Mouse (Mus musculus): ENCODE results near the gene Tpm1. TPM values are rescaled to one million over a fixed set of nuclear protein-coding genes. Genes with fewer than 3 reads are reported as not detected.

Gene Tpm1
- total and polyA plus RNA-seq, 2 experiments from 2014 or later, result 133 to 134 TPM

DNA sequence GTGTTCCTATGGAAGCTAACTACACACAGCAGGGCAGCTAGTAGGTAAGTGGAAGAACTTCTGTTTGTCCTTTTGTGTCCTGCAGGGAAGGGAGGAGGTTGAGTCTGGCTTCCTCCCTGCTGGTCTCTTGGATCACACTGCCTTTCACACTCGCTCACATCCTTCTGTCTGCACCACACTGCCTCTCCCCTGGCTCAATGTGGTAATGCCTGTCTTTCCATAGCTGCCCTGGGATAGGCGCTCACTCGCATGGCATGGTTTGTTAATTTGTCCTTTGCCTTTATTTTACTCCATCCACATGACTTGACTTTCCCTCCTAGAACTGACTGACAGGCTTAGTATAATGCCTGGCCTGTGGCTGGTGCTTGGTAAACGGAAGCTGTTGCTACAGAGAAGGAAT lies 34.6 kb upstream of the Tpm1 start:
- H3K36me3 ChIP-seq (ENCODE audit: insufficient read depth), result no peaks in the 10 kb centered on the region
- H3K4me3 ChIP-seq (ENCODE audit: low read depth, low read length), result no peak overlapping the region
- H3K4me2 ChIP-seq (ENCODE audit: low read depth), result no peak overlapping the region
- no peak for TF ChIP-seq CTCF (IDR thresholded peaks at IDR 0.05; ENCODE audit: low read depth)
- DNase-seq (no peak), ATAC-seq (no peak)
- H3K9me3 ChIP-seq (ENCODE audit: low read length), result no peaks in the 10 kb centered on the region
- H3K9ac ChIP-seq, result no peak overlapping the region
- no peaks in the 10 kb centered on the region for H3K4me1 ChIP-seq (ENCODE audit: insufficient read depth)
- no peak overlapping the region for H3K27ac ChIP-seq (ENCODE audit: low read depth, low read length)
- 24% methylated on average over 4 of the region's 4 CpGs for WGBS
- H3K27me3 ChIP-seq (ENCODE audit: insufficient read depth, low read length), result no peaks in the 10 kb centered on the region

DNA sequence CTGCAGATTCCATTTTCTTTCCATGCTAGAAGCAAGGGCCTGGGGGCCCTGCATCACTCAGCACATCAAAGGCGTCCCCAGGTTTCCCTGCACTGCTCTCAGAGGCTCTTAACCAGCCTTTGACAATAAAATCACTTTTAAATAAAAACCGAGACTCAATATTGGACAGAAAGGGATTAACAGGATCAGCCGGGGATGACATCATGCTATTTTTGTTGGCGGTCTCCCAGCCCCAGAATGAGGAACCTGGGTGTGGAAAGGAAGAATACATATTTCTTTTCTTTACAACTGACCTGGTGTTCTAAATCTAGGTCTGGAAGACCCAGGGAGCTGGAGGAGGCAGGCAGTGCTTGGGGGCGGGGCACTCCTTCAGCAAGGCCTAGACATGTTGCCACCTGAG lies 32.5 kb upstream of the Tpm1 start:
- WGBS, result 38% methylated on average over 5 of the region's 5 CpGs
- Histone ChIP-seq H3K4me2 (ENCODE audit: low read depth) (no peak overlapping the region), H3K4me3 (ENCODE audit: low read depth, low read length) (no peak overlapping the region), H3K27ac (ENCODE audit: low read depth, low read length) (no peak overlapping the region), H3K9me3 (ENCODE audit: low read length) (no peaks in the 10 kb centered on the region), H3K9ac (no peak overlapping the region), H3K27me3 (ENCODE audit: insufficient read depth, low read length) (no peaks in the 10 kb centered on the region), H3K36me3 (ENCODE audit: insufficient read depth) (no peaks in the 10 kb centered on the region), H3K4me1 (ENCODE audit: insufficient read depth) (no peaks in the 10 kb centered on the region)
- ATAC-seq (no peak), DNase-seq (no peak)
- no peak for TF ChIP-seq CTCF (IDR thresholded peaks at IDR 0.05; ENCODE audit: low read depth)

DNA sequence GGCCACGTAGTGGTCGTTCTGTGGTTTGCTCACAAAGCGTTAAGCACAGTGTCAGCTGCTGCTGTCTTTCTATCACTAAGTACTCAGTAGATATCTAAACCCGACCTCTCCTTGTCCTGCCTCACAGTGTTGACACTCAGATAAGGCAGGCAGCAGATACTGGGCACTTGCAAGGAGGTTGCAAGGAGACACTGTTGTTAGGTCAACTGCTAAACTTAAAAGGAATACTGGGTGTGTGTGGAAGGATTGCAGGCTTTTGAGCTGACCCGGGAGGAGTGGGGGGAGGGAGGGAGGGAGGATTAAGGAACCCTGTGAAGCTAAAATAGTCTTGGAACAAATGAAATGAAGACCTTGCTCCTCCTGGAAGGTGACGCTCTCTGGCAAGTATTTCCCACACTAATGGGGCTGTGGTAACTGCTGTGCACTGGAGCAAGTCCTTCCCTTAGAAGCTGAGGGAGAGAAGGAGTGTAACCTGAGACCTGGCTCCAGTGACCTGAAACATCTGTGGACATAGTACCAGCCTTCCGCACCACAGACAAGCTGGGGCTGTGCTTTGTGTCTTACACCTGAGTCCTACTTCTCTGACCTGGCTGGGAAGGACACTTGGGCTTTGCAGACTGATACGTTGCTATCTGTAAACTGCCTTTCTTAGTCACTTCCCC lies 28.6 kb upstream of the Tpm1 start:
- no peaks in the 10 kb centered on the region for H3K9me3 ChIP-seq (ENCODE audit: low read length)
- no peak overlapping the region for H3K4me2 ChIP-seq (ENCODE audit: low read depth)
- ATAC-seq (no peak), DNase-seq (no peak)
- no peak overlapping the region for H3K9ac ChIP-seq
- no peak overlapping the region for H3K4me3 ChIP-seq (ENCODE audit: low read depth, low read length)
- H3K4me1 ChIP-seq (ENCODE audit: insufficient read depth), result no peaks in the 10 kb centered on the region
- H3K36me3 ChIP-seq (ENCODE audit: insufficient read depth), result no peaks in the 10 kb centered on the region
- H3K27me3 ChIP-seq (ENCODE audit: insufficient read depth, low read length), result no peaks in the 10 kb centered on the region
- WGBS, result 32% methylated on average over 8 of the region's 8 CpGs
- TF ChIP-seq CTCF (IDR thresholded peaks at IDR 0.05; ENCODE audit: low read depth), result no peak
- no peak overlapping the region for H3K27ac ChIP-seq (ENCODE audit: low read depth, low read length)

DNA sequence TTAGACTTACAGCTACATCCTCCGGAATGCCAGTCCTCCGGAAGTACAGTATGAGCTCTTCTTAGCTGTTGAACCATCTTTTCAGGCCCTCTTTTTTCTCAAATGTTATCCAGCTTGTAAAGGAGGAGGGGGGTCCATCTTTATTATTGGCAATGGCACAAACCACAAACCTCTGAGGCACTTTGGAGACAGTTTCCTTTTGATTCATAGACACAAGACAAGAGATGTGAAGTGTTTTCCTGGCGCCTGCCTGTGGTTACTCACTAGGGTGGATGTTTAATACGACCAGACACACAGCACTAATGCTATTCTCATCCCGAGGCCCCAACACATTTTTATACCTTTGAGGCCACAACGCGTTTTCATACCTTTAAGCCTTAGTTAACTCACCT lies 28.1 kb upstream of the Tpm1 start:
- H3K27me3 ChIP-seq (ENCODE audit: insufficient read depth, low read length), result no peaks in the 10 kb centered on the region
- no peak overlapping the region for H3K9ac ChIP-seq
- ATAC-seq, result no peak
- no peak overlapping the region for H3K4me2 ChIP-seq (ENCODE audit: low read depth)
- TF ChIP-seq CTCF (IDR thresholded peaks at IDR 0.05; ENCODE audit: low read depth), result no peak
- H3K9me3 ChIP-seq (ENCODE audit: low read length), result no peaks in the 10 kb centered on the region
- no peak overlapping the region for H3K27ac ChIP-seq (ENCODE audit: low read depth, low read length)
- DNase-seq, result no peak
- WGBS, result 67% methylated on average over 7 of the region's 7 CpGs
- no peaks in the 10 kb centered on the region for H3K36me3 ChIP-seq (ENCODE audit: insufficient read depth)
- H3K4me3 ChIP-seq (ENCODE audit: low read depth, low read length), result no peak overlapping the region
- no peaks in the 10 kb centered on the region for H3K4me1 ChIP-seq (ENCODE audit: insufficient read depth)

DNA sequence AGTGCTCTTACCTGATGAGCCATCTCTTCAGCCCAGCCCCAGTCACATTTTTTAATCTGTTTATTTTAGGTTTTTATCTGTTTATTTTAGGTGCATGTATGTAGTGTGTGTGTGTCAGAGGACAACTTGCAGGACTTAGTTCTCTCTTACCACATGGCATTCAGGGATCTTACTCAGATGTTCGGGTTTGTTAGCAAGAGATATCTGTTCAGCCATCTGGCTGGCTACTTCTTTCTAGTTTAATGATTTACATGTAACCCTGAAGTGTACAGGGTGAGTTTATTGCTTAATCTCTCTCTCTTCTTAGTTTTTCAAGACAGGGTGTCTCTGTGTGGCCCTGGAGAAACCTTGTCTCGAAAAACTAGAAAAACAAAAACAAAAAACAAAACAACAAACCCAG lies 23.0 kb upstream of the Tpm1 start:
- Histone ChIP-seq H3K9me3 (ENCODE audit: low read length) (no peaks in the 10 kb centered on the region), H3K9ac (no peak overlapping the region), H3K4me3 (ENCODE audit: low read depth, low read length) (no peak overlapping the region), H3K4me2 (ENCODE audit: low read depth) (no peak overlapping the region), H3K36me3 (ENCODE audit: insufficient read depth) (no peaks in the 10 kb centered on the region), H3K27me3 (ENCODE audit: insufficient read depth, low read length) (no peaks in the 10 kb centered on the region), H3K27ac (ENCODE audit: low read depth, low read length) (no peak overlapping the region), H3K4me1 (ENCODE audit: insufficient read depth) (no peaks in the 10 kb centered on the region)
- ATAC-seq (no peak), DNase-seq (no peak)
- 64% methylated on average over 2 of the region's 2 CpGs for WGBS
- TF ChIP-seq CTCF (IDR thresholded peaks at IDR 0.05; ENCODE audit: low read depth), result no peak

DNA sequence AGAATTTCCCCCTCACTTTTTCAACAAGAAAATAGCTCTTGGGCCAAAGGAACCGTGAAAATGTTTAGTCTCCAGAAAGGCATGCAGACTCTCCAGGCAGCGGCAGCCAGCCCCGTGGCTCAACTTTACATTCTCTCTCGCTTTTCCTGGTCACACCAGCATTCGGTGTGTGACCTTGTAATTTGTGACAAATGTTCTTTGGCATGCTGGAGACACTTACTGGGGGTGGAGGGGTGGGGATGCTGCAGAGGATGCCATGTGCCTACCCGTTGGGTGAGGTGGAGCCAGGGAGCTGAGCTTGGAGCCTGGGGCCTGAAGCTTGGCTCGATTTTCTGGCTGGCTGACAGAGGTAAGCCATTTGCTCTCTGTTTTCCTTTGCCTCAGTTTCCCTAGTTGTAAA lies 22.4 kb upstream of the Tpm1 start:
- H3K36me3 ChIP-seq (ENCODE audit: insufficient read depth), result no peaks in the 10 kb centered on the region
- no peaks in the 10 kb centered on the region for H3K27me3 ChIP-seq (ENCODE audit: insufficient read depth, low read length)
- DNase-seq (no peak), ATAC-seq (no peak)
- no peak overlapping the region for H3K9ac ChIP-seq
- H3K9me3 ChIP-seq (ENCODE audit: low read length), result no peaks in the 10 kb centered on the region
- no peaks in the 10 kb centered on the region for H3K4me1 ChIP-seq (ENCODE audit: insufficient read depth)
- H3K4me2 ChIP-seq (ENCODE audit: low read depth), result no peak overlapping the region
- no peak overlapping the region for H3K4me3 ChIP-seq (ENCODE audit: low read depth, low read length)
- H3K27ac ChIP-seq (ENCODE audit: low read depth, low read length), result no peak overlapping the region
- TF ChIP-seq CTCF (IDR thresholded peaks at IDR 0.05; ENCODE audit: low read depth), result no peak
- 38% methylated on average over 7 of the region's 7 CpGs for WGBS

DNA sequence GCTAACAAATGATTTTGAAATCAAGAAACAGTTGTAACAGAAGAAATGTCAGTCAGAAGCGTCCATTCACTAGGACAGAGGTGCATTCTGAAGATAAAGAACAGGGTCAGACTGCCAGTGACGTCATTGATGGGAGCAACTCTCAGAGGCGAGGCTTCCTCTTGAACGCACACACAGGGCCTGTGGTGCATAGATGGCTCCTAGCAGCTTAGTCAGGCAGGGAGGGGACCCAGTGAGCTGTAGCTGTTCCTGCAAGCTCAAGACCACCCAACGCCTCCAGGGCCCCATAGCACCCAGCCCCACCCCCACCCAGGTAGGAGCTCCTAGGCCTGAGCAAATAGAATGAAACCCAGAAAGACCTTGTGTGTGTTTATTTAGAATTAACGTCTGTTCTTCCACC lies 21.9 kb upstream of the Tpm1 start:
- no peak overlapping the region for H3K27ac ChIP-seq (ENCODE audit: low read depth, low read length)
- no peaks in the 10 kb centered on the region for H3K36me3 ChIP-seq (ENCODE audit: insufficient read depth)
- H3K4me1 ChIP-seq (ENCODE audit: insufficient read depth), result no peaks in the 10 kb centered on the region
- no peak overlapping the region for H3K4me2 ChIP-seq (ENCODE audit: low read depth)
- no peaks in the 10 kb centered on the region for H3K27me3 ChIP-seq (ENCODE audit: insufficient read depth, low read length)
- DNase-seq, result no peak
- H3K4me3 ChIP-seq (ENCODE audit: low read depth, low read length), result no peak overlapping the region
- H3K9me3 ChIP-seq (ENCODE audit: low read length), result no peaks in the 10 kb centered on the region
- no peak for ATAC-seq
- H3K9ac ChIP-seq, result no peak overlapping the region
- no peak for TF ChIP-seq CTCF (IDR thresholded peaks at IDR 0.05; ENCODE audit: low read depth)
- 23% methylated on average over 6 of the region's 6 CpGs for WGBS

All from forebrain, postnatal 0 days (tissue).